ENCODE assay signal across 9 mouse cellular contexts in genomic region chr14:21523851-21524441, GRCm38 (mm10). TPM values are rescaled to one million over a fixed set of nuclear protein-coding genes. Genes with fewer than 3 reads are reported as not detected.
DNase-seq lines count a peak whose midpoint lies in the region; ATAC-seq lines count a peak whose summit lies in the region.
"Had no signal": no experiment of that assay in that cellular context is flagged by ENCODE, and none has a peak within 500 bp of the region (broad histone marks: within the 10 kb centered on the region; RNA-seq: fewer than 3 reads in every experiment).

No protein-coding gene starts in this region.

- H3K9me3 ChIP-seq in hindbrain, embryonic 12.5 days (replicated peaks) = no peaks in the 10 kb centered on the region
- no peaks in the 10 kb centered on the region for H3K9me3 ChIP-seq in limb, embryonic 15.5 days

- DNase-seq in adrenal gland, postnatal 25 days = peak; percentile 20
- DNase-seq in adrenal gland, postnatal 4 days (ENCODE audit: low spot score in 2 of 2) = no peak
- DNase-seq in 3T3-L1 (ENCODE audit: low read depth, low spot score) = peak; percentile 57
- DNase-seq in embryo, embryonic 10 days (ENCODE audit: low spot score) = peak; percentile 35
- DNase-seq in right cerebral cortex, postnatal 14 days = peak; percentile 53
- DNase-seq in thymus, postnatal 25 days = no peak

- no peak overlapping the region for H3K4me3 ChIP-seq in hindbrain, embryonic 12.5 days
- H3K4me3 ChIP-seq in limb, embryonic 15.5 days = no peak overlapping the region
- H3K4me3 ChIP-seq: erythroblast, embryonic 14.5 days had no signal

- H3K27me3 ChIP-seq in hindbrain, embryonic 12.5 days = no peaks in the 10 kb centered on the region
- no peaks in the 10 kb centered on the region for H3K27me3 ChIP-seq in limb, embryonic 15.5 days

- H3K36me3 ChIP-seq in hindbrain, embryonic 12.5 days = 0 out of 2 replicates have a peak, but pooled peaks cover 4% of the 10 kb centered on the region
- H3K36me3 ChIP-seq in limb, embryonic 15.5 days = no peaks in the 10 kb centered on the region; the same call in 1 of the 2 replicates

- H3K9ac ChIP-seq in hindbrain, embryonic 12.5 days = no peak overlapping the region
- H3K9ac ChIP-seq in limb, embryonic 15.5 days = no peak overlapping the region

- peaks cover 34% of the 10 kb centered on the region for H3K4me1 ChIP-seq in hindbrain, embryonic 12.5 days
- peaks cover 50% of the 10 kb centered on the region for H3K4me1 ChIP-seq in limb, embryonic 15.5 days

- no peak overlapping the region for H3K4me2 ChIP-seq in hindbrain, embryonic 12.5 days (replicated peaks)
- no peak overlapping the region for H3K4me2 ChIP-seq in limb, embryonic 15.5 days

- WGBS in hindbrain, embryonic 12.5 days = 48% methylated on average over 3 of the region's 3 CpGs
- 34% methylated on average over 3 of the region's 3 CpGs for WGBS in limb, embryonic 15.5 days

- ATAC-seq in hindbrain, embryonic 12.5 days (ENCODE audit: low FRiP score) = no peak
- ATAC-seq in limb, embryonic 15.5 days (ENCODE audit: insufficient number of reproducible peaks, low FRiP score, low TSS enrichment, low read depth) = no peak

- H3K27ac ChIP-seq in hindbrain, embryonic 12.5 days = 0 out of 2 replicates have a peak overlapping the region, but pooled peaks have one; percentile 5
- H3K27ac ChIP-seq in limb, embryonic 15.5 days = peak overlapping the region; percentile 52

RNA-seq across cellular contexts. Expression of gene Kat6b, which starts 42.7 kb away (rescaled TPM):
- 46.8 and 57.7 TPM in 2 replicates for total RNA-seq in adrenal gland, postnatal 25 days (2021)
- total RNA-seq in adrenal gland, postnatal 4 days (2021) = 10 to 100 TPM; 61.2 to 69.5 TPM
- 27.1 and 27.5 TPM in 2 replicates for polyA plus RNA-seq in hindbrain, embryonic 12.5 days (2016; fragmentation: Nextera tagmentation; extraction: Ambion mirVana)
- 18.9 and 22.9 TPM in 2 replicates for polyA plus RNA-seq in limb, embryonic 15.5 days (2015; fragmentation: Nextera tagmentation; extraction: Ambion mirVana)

Comparison
In these comparisons a context has a peak if more than half of its experiments do, and no peak if none do; other contexts are left out.
1. DNase-seq: peak in adrenal gland, postnatal 25 days (single experiment), 3T3-L1 (single experiment), embryo, embryonic 10 days (single experiment) and right cerebral cortex, postnatal 14 days (single experiment); none in adrenal gland, postnatal 4 days (0 of 2) and thymus, postnatal 25 days (single experiment).